Mouse (Mus musculus) stomach, embryonic 14.5 days (tissue): ENCODE results near the gene Rufy4. TPM values are rescaled to one million over a fixed set of nuclear protein-coding genes. Genes with fewer than 3 reads are reported as not detected.

Experiments used
- ATAC-seq: fragments of 200-750 bp; cut with Nextera tagmentation; 2 replicates; pipeline ENCODE4 v1.8.0; 2017; ENCODE audit warnings: low read depth, moderate TSS enrichment; ENCODE audit not compliant: insufficient number of reproducible peaks, insufficient read depth, low FRiP score
- H3K27ac ChIP-seq: fragments of 300-500 bp; sonication (generic); 2 replicates; pipeline ENCODE4 v1.5.1; 2014; ENCODE audit warnings: mild to moderate bottlenecking, low read length, moderate library complexity, mixed read lengths
- H3K27me3 ChIP-seq: fragments of 300-500 bp; sonication (generic); 2 replicates; pipeline ENCODE4 v1.6.1; 2014; ENCODE audit warnings: low read length, control low read depth, mixed read lengths; ENCODE audit not compliant: control insufficient read depth, insufficient read depth
- H3K36me3 ChIP-seq: fragments of 300-500 bp; sonication (generic); 2 replicates; pipeline ENCODE4 v1.6.1; 2014; ENCODE audit warnings: mild to moderate bottlenecking, control low read depth, low read length, moderate library complexity, mixed read lengths; ENCODE audit not compliant: control insufficient read depth, insufficient read depth
- H3K4me1 ChIP-seq: fragments of 300-500 bp; sonication (generic); 2 replicates; pipeline ENCODE4 v1.6.1; 2014; ENCODE audit warnings: low read length, control low read depth, mixed read lengths; ENCODE audit not compliant: control insufficient read depth, insufficient read depth
- H3K4me2 ChIP-seq: fragments of 300-500 bp; sonication (generic); replicated peaks from 2 replicates; pipeline ENCODE4 v1.6.1; 2014; ENCODE audit warnings: low read depth, low read length, control low read depth
- H3K4me3 ChIP-seq: fragments of 300-500 bp; sonication (generic); 2 replicates; pipeline ENCODE4 v1.5.1; 2014; ENCODE audit warnings: low read depth, low read length, control low read depth
- H3K9ac ChIP-seq: fragments of 300-500 bp; sonication (generic); replicated peaks from 2 replicates; pipeline ENCODE4 v1.6.1; 2014; ENCODE audit warnings: low read depth, mild to moderate bottlenecking, control low read depth, low read length, moderate library complexity, mixed read lengths
- H3K9me3 ChIP-seq: fragments of 300-500 bp; sonication (generic); 2 replicates; pipeline ENCODE4 v1.6.1; 2016; ENCODE audit warnings: low read depth, low read length, control low read depth; ENCODE audit not compliant: control insufficient read depth
- WGBS: fragments of 180-500 bp; shearing (Covaris S2); extraction: QIAGEN DNeasy Blood & Tissue Kit; methylation state at CpG from one replicate; pipeline ENCODE4 v1.1.7; 2014; 5-methylcytosine and 5-hydroxymethylcytosine counted together
- polyA plus RNA-seq: library from polyadenylated mRNA; unstranded; fragments of >200 nt; fragmentation: Nextera tagmentation; extraction: Ambion mirVana; gene quantifications from 2 replicates; pipeline ENCODE4 v1.2.1, GENCODE M21; 2014

Rufy4 gene
- polyA plus RNA-seq, 1 experiment from 2014 or later: 0.26 TPM

- no peaks in the 10 kb centered on the region for H3K9me3 ChIP-seq
- no peaks in the 10 kb centered on the region for H3K27me3 ChIP-seq
- 0 out of 2 replicates have a peak overlapping the region, but pooled peaks have one; percentile 6 for H3K27ac ChIP-seq
- ATAC-seq: no peak; the same call in 1 of the 2 replicates
- H3K9ac ChIP-seq: no peak overlapping the region
- H3K4me2 ChIP-seq: 0 out of 2 replicates have a peak overlapping the region, but pooled peaks have one; percentile 3
- no peaks in the 10 kb centered on the region for H3K36me3 ChIP-seq
- H3K4me3 ChIP-seq: no peak overlapping the region
- WGBS: 25% methylated on average over 8 of the region's 8 CpGs
- peaks cover 11% of the 10 kb centered on the region for H3K4me1 ChIP-seq
Measured at GRCm38 (mm10) chr1:74110932-74111695, 14.2 kb upstream of the Rufy4 start.

DNA sequence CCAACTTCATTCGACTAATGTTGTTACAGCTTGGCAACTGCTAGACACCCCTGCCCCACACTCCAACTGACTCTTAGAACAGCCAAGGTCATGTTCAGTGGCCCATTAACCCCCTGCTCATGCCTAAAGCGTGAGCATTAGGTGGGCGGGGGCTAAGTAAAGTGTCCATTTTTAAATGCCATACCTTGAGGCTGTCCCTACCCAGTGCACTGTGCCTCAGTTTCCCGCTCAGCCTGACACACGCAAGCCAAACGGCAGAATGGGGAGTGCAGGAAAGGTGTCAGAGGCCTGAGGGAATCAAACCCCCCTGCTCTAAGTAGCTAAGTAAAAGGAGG is 13.7 kb upstream of the Rufy4 start:
- Histone ChIP-seq H3K27me3 (no peaks in the 10 kb centered on the region), H3K27ac (no peak overlapping the region), H3K4me3 (no peak overlapping the region), H3K4me2 (0 out of 2 replicates have a peak overlapping the region, but pooled peaks have one; percentile 3), H3K36me3 (no peaks in the 10 kb centered on the region), H3K4me1 (peaks cover 11% of the 10 kb centered on the region), H3K9ac (no peak overlapping the region), H3K9me3 (no peaks in the 10 kb centered on the region)
- 45% methylated on average over 6 of the region's 6 CpGs for WGBS
- 0 out of 2 replicates have a peak, but pooled peaks have one; percentile 42 for ATAC-seq

GRCm38 (mm10) chr1:74113071-74113470 is 12.3 kb upstream of the Rufy4 start:
- Histone ChIP-seq H3K36me3 (no peaks in the 10 kb centered on the region), H3K9ac (no peak overlapping the region), H3K27me3 (no peaks in the 10 kb centered on the region), H3K4me2 (no peak overlapping the region), H3K9me3 (no peaks in the 10 kb centered on the region), H3K4me3 (no peak overlapping the region), H3K27ac (no peak overlapping the region), H3K4me1 (peaks cover 11% of the 10 kb centered on the region)
- 40% methylated on average over 3 of the region's 3 CpGs for WGBS
- ATAC-seq: no peak

DNA sequence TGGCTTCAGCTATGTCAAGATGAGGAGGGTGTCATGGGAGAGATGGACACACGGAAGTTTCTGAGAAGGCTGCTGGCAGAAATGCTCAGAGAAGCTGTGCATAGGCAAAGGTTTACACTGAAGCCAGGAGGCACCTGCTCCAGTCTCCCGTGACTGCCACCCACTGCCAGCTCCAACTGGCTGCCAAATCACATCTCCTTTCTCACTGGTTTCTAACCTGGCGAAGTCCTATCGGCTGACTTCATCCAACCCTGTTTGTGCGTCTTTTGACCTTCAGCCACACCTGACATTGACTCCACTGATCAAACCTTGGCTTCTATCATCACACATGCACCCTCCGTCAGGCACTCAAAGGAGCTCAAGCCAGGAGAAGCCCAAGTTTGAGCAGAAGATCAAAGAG is 7.5 kb upstream of the Rufy4 start:
- Histone ChIP-seq H3K27ac (no peak overlapping the region), H3K36me3 (no peaks in the 10 kb centered on the region), H3K4me2 (no peak overlapping the region), H3K4me1 (no peaks in the 10 kb centered on the region), H3K27me3 (no peaks in the 10 kb centered on the region), H3K4me3 (no peak overlapping the region), H3K9ac (no peak overlapping the region), H3K9me3 (no peaks in the 10 kb centered on the region)
- ATAC-seq: no peak
- 84% methylated on average over 6 of the region's 6 CpGs for WGBS

DNA sequence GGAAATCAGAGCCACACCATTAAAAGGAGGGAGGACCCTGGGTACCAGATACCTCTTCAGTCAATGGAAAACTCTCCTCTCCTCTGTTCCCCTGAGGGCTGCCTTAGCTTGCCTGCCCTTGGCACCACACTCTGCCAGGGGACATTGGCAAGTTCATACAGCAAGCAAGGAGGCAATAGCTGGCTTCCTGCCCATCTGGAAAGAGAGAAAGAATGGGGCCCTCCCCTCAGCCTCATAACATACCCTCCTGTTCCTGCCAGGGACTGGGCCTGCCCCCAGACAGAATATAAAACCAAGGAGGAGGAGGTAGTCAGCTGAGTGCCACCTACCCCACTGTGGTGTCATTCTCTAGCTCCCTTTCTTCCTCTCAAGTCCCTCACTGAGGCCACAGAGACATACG is 6.2 kb upstream of the Rufy4 start:
- no peaks in the 10 kb centered on the region for H3K9me3 ChIP-seq
- no peak overlapping the region for H3K4me2 ChIP-seq
- H3K4me1 ChIP-seq: 0 out of 2 replicates have a peak, but pooled peaks cover 2% of the 10 kb centered on the region
- ATAC-seq: no peak
- H3K27ac ChIP-seq: no peak overlapping the region
- 95% methylated on average over 1 of the region's 1 CpGs for WGBS
- H3K4me3 ChIP-seq: no peak overlapping the region
- no peaks in the 10 kb centered on the region for H3K27me3 ChIP-seq
- H3K9ac ChIP-seq: no peak overlapping the region
- no peaks in the 10 kb centered on the region for H3K36me3 ChIP-seq

- H3K9me3 ChIP-seq: no peaks in the 10 kb centered on the region
- H3K27me3 ChIP-seq: no peaks in the 10 kb centered on the region
- no peak overlapping the region for H3K4me3 ChIP-seq
- H3K9ac ChIP-seq: no peak overlapping the region
- H3K4me1 ChIP-seq: 0 out of 2 replicates have a peak, but pooled peaks cover 3% of the 10 kb centered on the region
- no peak overlapping the region for H3K4me2 ChIP-seq
- WGBS: 87% methylated on average over 7 of the region's 7 CpGs
- H3K27ac ChIP-seq: no peak overlapping the region
- no peaks in the 10 kb centered on the region for H3K36me3 ChIP-seq
- no peak for ATAC-seq
Measured at GRCm38 (mm10) chr1:74121138-74121537, 4.2 kb upstream of the Rufy4 start.

DNA sequence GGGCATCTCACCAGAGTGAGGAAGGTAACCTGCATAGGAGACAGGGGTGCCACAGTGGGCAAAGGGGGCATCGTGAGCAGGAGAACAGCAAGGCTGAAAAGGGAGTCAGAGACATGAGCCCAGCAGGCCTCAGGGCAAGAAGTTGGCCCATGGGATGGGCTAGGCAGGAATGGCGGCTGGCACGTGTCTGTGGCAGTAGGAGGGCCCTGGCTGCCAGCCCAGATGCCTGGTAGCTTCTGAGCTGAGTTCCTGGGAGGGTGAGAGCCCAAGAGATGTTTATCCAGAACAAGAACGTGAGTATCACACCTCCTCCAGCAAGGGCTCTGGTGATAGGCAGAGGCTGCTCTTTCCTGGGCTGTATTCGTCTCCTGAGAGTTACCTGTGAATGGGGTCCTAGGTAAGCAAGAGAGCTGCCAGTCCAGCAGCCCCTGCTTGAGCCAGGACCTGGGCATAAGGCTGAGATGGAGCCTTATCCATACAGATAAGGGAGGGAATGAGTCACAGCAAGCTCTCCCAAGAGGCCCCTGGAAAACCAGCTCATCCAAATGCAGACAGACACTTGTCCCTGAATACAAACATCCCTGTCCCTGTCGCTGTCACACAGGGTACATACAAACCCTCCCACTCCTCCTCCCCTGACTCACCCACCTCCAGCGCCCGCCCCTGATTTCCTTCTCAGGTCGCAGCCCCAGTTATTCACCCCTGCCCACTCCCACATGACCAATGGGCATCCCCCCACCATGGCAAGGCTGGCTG is 3.3 kb upstream of the Rufy4 start:
- Histone ChIP-seq H3K9me3 (no peaks in the 10 kb centered on the region), H3K9ac (no peak overlapping the region), H3K4me1 (0 out of 2 replicates have a peak, but pooled peaks cover 3% of the 10 kb centered on the region), H3K36me3 (no peaks in the 10 kb centered on the region), H3K27me3 (no peaks in the 10 kb centered on the region), H3K4me2 (no peak overlapping the region), H3K4me3 (no peak overlapping the region), H3K27ac (no peak overlapping the region)
- WGBS: 44% methylated on average over 9 of the region's 9 CpGs
- ATAC-seq: no peak

GRCm38 (mm10) chr1:74123215-74123614 is 2.1 kb upstream of the Rufy4 start:
- H3K27ac ChIP-seq: no peak overlapping the region
- no peaks in the 10 kb centered on the region for H3K9me3 ChIP-seq
- no peak overlapping the region for H3K4me2 ChIP-seq
- no peak overlapping the region for H3K9ac ChIP-seq
- ATAC-seq: no peak
- H3K4me3 ChIP-seq: no peak overlapping the region
- 68% methylated on average over 8 of the region's 8 CpGs for WGBS
- no peaks in the 10 kb centered on the region for H3K27me3 ChIP-seq
- H3K4me1 ChIP-seq: 0 out of 2 replicates have a peak, but pooled peaks cover 3% of the 10 kb centered on the region
- no peaks in the 10 kb centered on the region for H3K36me3 ChIP-seq
